Mouse (Mus musculus) embryo, embryonic 11.5 days (tissue): ENCODE measurements at regions not wholly inside any gene's neighbourhood (a gene's known extent, or its start where the extent isn't known, plus 50 kb on each side); places are given as distances from the start of the nearest gene placed in this dataset.
A peak's percentile ranks its signal among the peaks of the same experiment; 100 is the strongest.
"Not testable (repeated sequence)": the region's sequence is repeated elsewhere in the genome, so short reads cannot be mapped to it uniquely, and the experiment has no call there.

Experiments
- DNase-seq: peaks from one replicate; pipeline ENCODE4 v3.0.0-alpha.2; 2012; ENCODE audit warnings: low read depth, low spot score

GRCm38 (mm10) chr14:54002083-54002482 lies 251.8 kb downstream of the Dad1 start:
- DNase-seq: no peak

GRCm38 (mm10) chr14:54000527-54000926 lies 253.4 kb downstream of the Dad1 start:
- no peak for DNase-seq

- no peak for DNase-seq
Measured at GRCm38 (mm10) chr14:53993427-53993826, 260.5 kb downstream of the Dad1 start.

- DNase-seq: no peak
Measured at GRCm38 (mm10) chr14:53992712-53993286, 261.1 kb downstream of the Dad1 start.

GRCm38 (mm10) chr14:53991390-53991789 lies 262.5 kb downstream of the Dad1 start:
- no peak for DNase-seq

- DNase-seq: no peak
Measured at GRCm38 (mm10) chr14:53980771-53981170, 273.1 kb downstream of the Dad1 start.

- not testable (repeated sequence) for DNase-seq
Measured at GRCm38 (mm10) chr14:53961426-53961825, 292.5 kb downstream of the Dad1 start.

- DNase-seq: no peak
Measured at GRCm38 (mm10) chr14:53960779-53961178, 293.1 kb downstream of the Dad1 start.

GRCm38 (mm10) chr14:53935791-53936231 lies 318.1 kb downstream of the Dad1 start:
- DNase-seq: not testable (repeated sequence)

- DNase-seq: not testable (repeated sequence)
Measured at GRCm38 (mm10) chr14:53935336-53935735, 318.6 kb downstream of the Dad1 start.

GRCm38 (mm10) chr14:53910871-53911270 lies 343.0 kb downstream of the Dad1 start:
- DNase-seq: no peak

GRCm38 (mm10) chr14:53904578-53904977 lies 349.3 kb downstream of the Dad1 start:
- DNase-seq: no peak

GRCm38 (mm10) chr14:53901103-53901502 lies 352.8 kb downstream of the Dad1 start:
- DNase-seq: no peak

GRCm38 (mm10) chr14:53881304-53881703 lies 372.6 kb downstream of the Dad1 start:
- DNase-seq: peak; percentile 7

- DNase-seq: no peak
Measured at GRCm38 (mm10) chr14:53876581-53876980, 377.3 kb downstream of the Dad1 start.

GRCm38 (mm10) chr14:53875736-53876135 lies 378.2 kb downstream of the Dad1 start:
- DNase-seq: no peak

- no peak for DNase-seq
Measured at GRCm38 (mm10) chr14:53847049-53847448, 406.9 kb downstream of the Dad1 start.

- no peak for DNase-seq
Measured at GRCm38 (mm10) chr14:53845646-53846045, 408.3 kb downstream of the Dad1 start.

GRCm38 (mm10) chr14:53832553-53832952 lies 421.4 kb downstream of the Dad1 start:
- DNase-seq: no peak

- DNase-seq: no peak
Measured at GRCm38 (mm10) chr14:53831651-53832050, 422.3 kb downstream of the Dad1 start.

GRCm38 (mm10) chr14:53830717-53831116 lies 423.2 kb downstream of the Dad1 start:
- DNase-seq: no peak

- no peak for DNase-seq
Measured at GRCm38 (mm10) chr14:53826782-53827181, 427.1 kb downstream of the Dad1 start.

GRCm38 (mm10) chr14:53806231-53806630 lies 447.7 kb downstream of the Dad1 start:
- peak; percentile 51 for DNase-seq
